Mouse (Mus musculus) G1E (cell line): ENCODE measurements around the gene Agap1.

Experiments
- CTCF ChIP-seq: IDR thresholded peaks from 2 replicates; pipeline ENCODE4 v1.5.1; 2012; ENCODE audit warnings: low read depth, low read length, inconsistent platforms, mixed read lengths
- GATA1 ChIP-seq: IDR thresholded peaks from 2 replicates; pipeline ENCODE4 v1.6.1; 2012; ENCODE audit warnings: borderline replicate concordance, low read length, inconsistent platforms, mixed read lengths
- POLR2AphosphoS5 ChIP-seq: IDR thresholded peaks from 2 replicates; pipeline ENCODE4 v1.6.1; 2012; ENCODE audit warnings: low read depth, low read length, inconsistent platforms; ENCODE audit not compliant: insufficient replicate concordance
- TAL1 ChIP-seq: conservative IDR thresholded peaks from 2 replicates; pipeline ENCODE4 v1.6.1; 2012; ENCODE audit warnings: low read depth, low read length, inconsistent platforms, mixed read lengths

DNA sequence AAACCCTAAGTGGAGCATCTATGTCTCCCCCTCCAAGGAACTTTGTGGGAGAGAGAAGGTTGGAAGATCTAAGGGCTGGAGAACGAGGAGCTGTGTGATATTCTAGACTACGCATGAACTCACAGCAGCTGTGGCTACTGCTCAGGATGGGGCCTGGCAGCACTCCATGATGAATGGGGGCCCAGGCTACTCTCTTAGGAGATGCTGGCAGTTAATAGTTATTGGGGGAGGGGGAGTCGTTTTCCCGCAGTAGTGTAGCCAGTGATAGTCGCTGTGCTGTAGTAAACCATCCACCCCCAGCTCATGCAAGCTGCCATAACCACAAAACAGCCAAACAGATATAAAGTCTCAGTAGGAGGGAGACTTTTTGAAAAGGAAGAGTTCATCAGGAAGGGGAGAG, 457.8 kb downstream of the Agap1 start:
- TF ChIP-seq CTCF (no peak), GATA1 (no peak), TAL1 (no peak), POLR2AphosphoS5 (no peak)
